Mouse (Mus musculus) cerebellum, adult 11 months (tissue): ENCODE measurements around the gene Strap.

Experiments used
- DNase-seq: peaks from one replicate; pipeline ENCODE4 v3.0.0; 2022

Strap gene

DNA sequence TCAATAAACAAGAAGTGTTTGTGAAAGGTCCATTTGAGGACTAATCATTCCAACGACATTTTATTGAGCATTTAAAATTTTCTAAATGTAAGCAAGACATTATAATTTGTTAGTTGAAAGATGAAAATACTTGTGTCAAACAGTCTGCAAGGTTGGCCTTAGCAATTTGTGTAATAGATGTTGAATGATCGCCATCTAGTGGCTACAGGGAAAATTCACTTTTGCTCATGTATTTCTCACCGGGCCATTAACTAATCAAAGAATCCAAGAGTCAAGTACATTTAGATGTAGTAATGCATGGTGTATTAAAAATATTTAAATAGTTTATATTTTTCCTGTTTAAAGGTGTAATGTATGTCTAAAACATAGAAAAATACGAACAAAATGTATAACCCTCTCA, 11.0 kb upstream of the Strap start:
- DNase-seq = peak; percentile 25

DNA sequence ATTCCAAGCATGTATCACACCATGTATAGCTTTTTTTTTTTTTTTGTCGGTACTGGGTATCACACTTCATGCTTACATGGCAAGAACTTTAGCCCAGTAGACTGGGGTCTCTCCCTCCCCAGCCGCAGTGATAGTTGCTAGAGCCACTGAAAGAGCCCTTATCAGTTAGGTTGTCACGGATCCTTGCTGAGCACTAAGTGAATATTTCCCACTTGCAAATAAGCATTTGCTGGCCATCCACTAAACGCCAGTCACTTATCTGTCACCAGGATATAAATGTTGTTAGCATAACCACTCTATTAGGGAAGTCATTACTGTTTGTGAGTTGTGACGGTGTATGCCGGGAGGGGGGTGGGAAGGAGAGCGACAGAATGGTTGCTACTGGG, 425 bp upstream of the Strap start:
- DNase-seq = peak; percentile 23

DNA sequence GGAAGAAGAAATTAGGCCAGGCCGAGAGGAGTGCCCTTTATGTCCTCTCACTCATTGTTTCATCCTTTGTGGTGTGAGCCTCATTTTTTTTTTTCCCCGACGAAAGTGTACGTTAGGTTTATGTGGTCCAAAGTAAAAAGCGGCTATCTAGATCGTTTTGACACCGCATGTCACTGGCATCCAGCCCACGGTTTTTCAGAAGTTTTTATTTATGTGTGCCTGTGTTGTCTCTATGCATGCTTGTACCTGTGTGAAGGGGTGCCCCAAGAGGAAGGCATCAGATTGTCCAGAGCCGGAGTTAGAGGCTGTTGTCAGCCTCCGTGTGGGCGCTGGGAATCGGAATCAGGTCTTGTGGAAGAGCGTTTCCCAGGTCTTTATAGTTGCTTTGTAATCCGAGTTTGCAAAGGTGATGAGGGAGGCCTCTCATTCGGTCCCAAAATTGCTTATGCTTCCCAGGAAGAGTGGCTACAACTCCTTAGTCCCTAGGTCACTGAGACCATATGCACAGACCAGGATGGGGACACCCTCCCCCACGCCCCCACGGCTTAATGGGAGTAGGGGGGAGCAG, 877 bp downstream of the Strap start:
- no peak for DNase-seq

DNA sequence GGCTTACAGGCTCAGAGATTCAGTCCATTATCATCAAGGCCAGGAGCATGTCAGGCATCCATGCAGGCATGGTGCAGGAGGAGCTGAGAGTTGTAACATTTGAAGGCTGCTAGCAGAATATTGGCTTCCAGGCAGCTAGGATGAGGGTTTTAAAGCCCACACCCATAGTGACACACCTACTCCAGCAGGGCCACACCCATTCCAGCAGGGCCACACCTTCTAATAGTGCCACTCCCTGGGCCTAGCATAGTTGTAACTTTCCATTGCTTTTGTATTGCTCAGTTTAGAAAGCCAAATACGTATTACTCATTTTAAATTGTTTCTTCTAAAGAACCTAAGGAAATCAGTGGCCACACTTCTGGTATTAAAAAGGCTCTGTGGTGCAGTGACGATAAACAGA, 6.1 kb downstream of the Strap start:
- no peak for DNase-seq

DNA sequence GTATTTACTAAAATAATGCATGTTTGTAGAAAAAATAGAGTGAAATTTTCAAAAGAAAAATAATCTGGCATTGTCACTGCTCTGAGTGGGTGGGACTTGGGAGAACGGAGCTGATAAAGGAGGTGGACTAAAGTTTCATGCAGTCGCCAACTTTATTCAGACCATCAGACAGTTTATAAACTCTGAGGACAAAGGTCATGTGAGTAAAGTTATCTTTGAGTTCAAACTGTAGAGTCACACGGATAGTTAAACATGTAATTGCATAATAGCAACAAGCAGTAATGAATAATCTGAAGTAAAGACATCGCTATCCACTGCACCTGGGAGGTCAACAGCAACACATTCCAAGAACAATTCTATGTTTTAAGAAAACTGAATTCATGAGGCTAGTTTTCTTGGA, 9.8 kb downstream of the Strap start:
- no peak for DNase-seq

DNA sequence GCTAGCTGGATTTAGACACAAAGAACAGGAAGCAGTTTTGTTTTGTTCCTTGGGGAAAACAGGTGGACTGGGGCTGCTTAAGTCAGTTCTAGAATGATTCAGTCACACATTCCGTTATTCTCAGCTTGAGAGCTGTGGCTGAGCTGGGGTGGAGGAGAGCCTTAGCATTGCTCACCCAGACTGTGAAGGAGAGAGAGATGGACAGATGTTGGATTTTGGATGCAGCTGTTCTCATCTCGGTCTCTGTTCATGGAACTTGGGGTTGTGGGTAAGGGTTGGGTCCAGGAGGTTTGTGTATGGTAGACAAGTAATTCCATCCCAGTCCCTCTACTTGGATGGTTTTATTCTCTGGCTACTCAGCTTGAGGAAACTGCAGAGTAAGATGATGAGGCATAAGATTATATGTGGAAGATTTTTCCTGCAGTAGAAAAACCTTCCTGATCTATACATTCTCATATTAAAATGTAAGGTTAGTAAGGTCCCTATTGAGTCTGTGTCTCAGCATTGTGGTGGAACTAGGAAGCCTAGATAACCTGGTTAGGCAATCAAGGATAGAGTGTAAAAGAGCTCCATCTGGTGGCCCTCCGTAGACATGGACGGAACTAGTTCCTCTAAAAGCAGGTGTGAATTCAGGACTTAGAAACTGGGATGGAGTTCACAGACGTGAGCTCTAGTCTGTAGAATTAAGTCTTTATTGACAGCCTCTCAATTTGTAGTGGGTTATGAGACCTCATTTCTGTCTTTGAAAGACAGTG, 12.5 kb downstream of the Strap start:
- DNase-seq = no peak

DNA sequence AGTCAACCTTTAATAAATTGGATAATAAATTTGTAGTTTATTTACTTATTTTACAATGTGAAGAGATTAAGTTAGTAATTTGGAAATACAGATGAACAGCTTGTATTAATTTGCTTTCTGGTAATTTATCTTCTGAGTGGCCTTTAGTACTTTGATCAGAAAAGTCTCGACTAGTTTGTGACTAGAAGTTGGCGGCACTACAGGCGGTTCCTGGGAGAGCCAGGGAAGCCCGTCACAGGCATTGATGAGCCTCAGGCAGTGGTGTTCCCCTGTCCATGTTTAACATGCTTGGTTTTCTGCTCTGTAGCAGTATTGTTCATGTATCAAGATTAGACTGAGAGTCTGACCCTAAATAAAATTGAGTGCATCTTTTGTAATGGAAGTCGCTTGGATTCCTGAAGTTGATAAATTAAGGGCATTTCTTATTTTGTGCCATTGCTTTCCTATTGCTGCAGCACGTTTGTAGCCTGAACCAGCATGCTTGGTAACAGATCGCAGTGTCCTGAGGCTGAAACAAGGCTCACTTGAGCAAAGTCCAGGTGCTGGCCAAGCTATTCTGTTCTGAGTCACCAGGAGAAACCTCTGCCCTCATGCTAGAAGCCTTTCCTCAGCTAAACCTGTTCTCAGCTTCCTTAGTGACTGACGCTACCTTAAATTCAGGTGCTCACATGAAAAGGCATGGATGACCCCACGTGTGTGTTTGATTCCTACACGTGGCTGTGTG, 16.8 kb downstream of the Strap start:
- no peak for DNase-seq

DNA sequence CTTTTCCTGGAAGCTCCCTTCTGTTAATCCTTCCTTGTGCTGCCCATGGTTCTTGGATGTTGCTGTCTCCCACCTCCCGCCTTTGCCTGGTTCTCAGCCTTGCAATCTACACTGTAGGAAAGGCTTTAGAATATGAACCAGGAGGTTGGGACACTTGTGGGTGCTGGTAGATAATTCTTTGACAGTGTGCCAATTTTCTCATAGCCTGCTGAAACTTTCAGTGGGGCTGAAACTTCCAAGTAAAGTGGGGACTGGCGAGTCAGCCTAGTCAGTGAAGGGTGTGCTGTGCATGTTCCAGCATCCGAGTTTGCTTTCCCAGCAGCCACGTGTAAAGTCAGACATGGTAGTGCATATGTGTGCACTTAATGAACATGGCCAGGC, 17.4 kb downstream of the Strap start:
- DNase-seq = no peak

DNA sequence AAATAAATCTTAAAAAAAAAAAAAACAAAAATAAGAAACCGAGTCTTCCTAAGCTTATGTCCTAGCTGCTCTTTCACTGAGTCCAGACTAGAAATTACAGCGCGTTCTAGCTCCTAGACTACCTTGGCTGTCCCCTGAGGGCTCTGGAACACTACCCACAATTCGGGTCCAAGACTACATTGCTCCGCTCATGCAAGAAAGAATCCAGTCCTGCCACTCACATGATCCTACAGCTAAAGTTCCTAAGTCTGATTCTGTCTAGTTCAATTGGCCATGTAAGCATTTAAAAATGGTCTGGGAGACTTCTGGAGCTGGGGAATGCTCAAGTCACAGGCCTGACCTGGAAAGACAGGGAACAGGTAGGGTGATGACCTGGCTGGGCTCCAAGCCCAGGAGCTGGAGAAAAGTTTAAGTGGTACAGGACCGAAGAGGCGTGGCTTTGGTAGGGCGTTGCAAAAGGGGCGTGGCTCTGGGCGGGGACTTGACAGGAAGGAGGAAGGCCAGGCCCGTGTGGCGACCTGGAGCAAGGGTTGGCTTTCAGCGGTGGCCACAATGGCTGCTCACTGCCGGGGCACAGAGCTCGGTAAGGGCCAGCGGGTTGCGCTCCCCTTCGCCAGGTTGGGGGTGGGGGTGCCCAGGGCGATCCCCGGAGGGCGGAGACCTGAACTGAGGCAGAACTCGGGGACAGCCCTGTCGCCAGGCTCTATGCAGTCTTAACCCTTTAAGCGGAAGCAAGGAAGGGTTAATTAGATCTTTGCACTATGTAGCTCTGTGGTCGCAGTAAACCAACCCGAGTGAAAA, 19.4 kb downstream of the Strap start, which contains the start of gene Dera:
Dera (plus strand) TSS at position 491 of the 801 bp plus-strand sequence.
- DNase-seq = peak; percentile 55

DNA sequence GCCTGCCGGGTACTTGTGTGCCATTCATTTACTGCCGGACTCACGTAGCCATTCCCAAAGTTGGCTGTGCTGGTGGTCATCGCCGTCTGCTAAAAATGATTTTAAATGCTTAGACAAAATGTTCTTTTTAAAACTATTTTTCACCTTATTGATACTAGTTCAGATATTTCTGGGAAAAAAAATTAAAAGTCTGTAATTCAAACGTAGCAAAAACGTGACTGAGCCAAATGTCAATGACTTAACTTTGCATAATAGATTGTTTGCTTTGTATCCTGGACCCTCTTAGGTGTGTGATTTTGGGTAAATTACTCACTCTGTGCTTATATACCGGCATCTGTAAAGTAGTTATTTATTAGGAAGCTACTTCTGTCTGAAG, 20.0 kb downstream of the Strap start:
- no peak for DNase-seq

DNA sequence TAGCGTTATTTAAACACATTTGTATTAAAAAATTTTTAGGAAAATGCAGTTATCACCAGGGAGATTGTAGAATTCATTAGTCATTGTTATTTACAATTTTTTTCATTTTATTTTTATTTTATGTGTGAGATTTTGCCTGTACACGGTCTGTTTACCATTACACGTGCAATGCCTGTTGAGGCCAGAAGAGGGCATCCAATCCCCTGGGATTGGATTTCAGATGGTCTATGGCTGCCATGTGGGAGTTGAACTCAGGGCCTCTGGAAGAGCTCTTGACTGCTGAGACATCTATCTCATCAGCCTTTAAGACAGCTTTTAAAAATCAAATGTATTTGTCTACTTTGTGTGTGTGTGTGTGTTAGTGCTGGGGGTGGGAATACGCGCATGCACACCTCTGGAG, 21.4 kb downstream of the Strap start:
- no peak for DNase-seq

DNA sequence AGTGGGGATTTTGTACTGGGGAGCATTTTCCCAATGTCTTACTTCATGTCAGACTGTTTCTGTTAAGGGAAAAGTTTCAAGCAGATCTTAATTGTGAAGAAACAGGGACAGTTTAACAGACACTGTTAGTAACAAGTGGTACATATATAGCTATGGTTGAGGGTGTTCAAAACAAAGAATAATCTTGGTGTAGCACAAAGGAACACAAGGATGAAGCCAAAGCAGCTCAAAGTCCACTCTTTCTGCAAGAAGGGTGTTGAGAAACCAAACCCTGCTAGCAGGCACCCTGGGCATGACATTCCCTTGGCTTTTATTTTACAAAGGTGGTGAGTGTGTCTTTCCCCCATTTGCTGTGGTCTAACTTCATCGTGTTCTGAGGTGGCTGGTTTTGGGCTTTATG, 23.0 kb downstream of the Strap start:
- DNase-seq = no peak

DNA sequence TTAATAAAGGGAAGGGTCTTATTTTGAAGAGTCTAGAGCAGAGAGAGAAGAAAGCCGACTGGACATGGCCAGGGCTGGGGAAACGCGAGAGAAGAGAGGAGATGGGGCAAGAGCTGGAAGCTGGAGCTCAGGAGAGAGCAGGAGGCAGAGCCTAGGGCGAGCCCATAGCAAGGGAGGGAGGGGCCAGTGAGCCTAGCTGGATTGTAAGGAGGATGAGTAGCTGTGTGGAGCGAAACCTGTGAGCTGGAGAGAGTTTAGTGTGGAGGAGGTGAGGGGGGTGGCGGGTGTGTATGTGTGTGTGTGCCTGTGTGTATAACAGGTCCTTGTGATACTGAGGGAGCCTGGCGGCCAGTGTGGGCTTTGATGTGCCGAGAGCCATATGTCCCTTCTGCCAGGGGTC, 24.8 kb downstream of the Strap start:
- DNase-seq = no peak

DNA sequence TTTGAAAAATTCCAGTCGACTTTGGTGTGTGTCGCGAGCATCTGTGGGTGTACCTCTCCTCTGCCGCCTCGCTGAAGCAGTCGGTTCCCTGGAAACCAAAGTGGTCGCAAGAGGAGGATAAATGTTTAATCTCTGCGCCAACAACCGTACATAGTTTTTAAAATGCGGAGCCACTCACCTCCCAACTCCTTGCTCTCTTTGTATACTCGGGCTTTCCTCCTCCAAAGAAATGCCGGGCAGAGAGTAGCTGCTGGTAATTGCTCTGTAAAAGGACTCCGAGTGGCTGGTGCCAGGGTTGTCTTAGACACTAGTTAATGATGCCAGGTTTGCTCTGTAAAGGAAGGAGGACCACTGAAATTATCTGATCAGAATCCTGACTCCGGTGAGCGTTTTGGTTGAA, 26.1 kb downstream of the Strap start:
- no peak for DNase-seq

DNA sequence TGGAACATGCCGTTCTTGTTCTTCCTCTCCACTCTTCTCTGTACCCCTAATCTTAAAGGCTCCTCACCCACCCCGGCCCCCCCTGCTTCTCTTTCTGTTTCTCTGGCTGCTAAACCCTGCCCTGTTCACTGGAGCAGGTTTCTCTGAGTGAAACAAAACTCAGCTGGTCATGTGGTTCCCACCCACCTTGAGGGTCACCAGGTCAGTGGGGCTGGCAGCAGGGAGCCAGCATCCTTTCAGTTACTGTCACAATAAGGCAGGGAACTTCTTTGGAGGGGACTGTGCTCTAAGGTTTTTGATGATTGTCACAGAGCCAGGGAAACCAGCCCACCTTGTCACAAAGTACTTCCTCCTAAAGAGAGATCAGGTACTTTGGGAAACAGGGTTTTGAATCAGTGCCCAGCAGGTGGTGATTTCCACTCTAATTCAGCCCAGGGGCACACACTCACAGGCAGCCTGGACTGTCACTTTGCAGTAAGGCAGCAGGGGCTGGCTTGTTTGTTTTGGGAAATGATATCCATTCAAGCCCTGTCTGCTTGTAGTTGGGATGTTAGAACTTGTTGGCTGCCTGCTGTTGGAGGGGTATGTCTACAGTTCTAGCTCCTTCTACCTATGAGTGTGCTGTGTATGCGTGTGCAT, 29.8 kb downstream of the Strap start:
- DNase-seq = no peak

DNA sequence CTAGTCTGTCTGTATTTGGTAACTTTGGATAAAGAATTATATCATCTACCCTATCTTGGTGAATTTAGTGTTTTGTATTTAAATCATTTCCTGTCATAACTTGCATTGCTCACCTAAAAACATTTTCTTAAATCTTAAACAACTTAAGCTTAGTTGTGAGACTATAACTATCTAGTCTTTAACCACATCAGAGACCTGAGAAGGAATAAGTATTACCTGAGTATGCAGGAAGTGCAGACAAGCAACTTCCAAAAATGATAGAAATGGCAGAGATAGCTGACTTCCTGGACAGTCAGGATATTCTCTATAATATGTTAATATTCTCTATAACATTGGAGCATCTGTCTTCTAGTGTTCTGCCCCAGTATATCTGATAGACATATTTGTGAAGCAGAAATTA, 31.3 kb downstream of the Strap start:
- DNase-seq = no peak

DNA sequence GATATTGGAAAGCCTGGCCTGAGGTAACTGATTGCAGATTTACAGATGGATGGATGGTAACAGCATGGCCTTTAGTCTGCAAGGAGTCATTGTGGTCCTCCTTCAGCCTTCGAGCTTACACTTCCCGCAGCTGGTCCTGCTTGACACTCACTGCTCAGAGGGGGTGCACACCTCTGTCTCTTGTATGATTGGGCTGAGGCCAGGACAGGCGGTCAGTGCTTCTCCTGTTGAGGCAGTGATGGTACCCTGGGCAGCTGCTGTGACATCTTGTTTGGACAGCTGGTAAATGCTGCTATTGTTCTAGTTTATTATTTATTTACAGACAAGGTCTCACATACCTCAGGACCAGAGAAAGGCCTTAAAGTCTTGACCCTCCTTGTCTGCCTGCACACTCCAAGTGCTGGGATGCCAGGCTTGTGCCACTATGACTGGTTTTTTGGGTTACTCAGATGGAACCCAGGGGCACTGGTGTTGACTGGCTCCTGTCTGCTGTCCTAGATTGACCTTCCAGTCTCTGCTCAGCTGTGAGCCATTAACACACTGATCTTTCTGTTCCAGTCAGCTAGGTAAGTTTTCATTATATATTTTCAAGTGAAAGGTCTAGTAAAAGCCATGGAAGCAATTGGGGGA, 36.9 kb downstream of the Strap start:
- no peak for DNase-seq

DNA sequence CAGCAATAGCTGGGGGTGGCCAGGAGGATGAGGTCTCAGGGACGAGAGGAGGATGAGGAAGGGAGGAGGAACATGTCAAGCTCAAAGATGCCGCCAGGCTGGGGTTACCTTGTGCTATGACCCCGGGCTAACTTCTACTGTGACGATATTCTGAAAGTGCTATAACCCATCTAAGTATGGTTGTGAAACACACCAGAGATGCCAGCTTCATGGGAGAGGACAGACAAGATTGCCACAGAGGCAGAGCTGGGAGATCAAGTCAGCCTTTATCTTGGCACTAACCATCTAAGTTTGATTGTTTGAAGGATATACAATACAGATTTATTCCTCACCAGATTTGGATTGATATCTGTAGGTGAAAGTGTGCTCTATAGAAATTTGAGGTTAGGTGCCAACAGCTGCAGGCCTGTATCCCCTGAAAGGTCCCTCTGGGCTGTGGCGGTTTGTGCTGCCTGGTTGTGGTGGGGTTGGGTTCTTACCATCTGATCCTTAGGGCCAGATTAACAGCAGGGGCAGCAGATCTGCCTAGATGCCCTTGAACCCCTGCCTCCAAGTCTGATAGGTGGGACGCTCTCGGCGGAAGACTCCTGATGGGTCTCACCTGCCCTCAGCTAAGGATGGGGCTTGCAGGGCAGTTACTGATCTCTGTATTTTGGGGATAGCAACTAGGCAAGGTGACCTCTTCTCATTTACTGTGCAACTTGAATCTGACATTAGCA, 38.2 kb downstream of the Strap start:
- no peak for DNase-seq

DNA sequence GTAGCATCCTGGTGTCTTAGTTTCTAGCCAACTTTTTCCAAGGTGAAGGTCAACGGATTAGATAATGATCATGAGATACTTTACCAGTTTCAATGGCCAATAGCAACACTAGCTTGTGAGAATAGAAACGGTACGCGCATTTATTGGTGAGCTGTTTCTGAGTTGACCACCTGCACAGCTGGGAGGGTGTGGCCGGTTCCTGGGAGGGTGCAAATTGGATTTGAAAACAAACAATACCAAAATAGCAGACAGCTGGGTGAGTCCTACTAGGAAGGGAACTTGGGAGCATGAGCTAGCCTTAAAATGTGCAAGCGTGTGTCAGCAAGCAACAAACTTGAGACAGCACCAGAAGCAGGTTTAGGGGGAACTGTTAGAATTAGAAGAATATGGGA, 38.8 kb downstream of the Strap start:
- no peak for DNase-seq

DNA sequence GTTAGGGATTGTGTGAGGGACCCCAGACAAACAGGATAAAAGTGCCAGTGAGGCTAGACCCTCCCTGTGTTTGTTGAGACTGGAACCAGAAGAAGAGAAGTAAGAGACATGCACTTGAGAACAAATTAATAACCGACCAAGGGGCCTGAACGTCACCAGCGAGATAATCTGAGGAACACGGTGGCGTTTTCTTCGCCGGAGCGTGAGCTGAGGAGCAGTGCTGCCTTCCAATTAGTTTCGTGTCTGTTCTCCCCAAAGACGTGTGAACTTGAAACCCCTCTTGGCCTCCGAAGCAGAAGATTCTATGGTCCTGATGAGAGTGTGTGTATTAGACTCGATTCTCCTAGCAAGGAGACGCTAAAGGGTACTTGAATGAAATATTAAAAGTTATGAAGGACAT, 39.3 kb downstream of the Strap start:
- DNase-seq = no peak

DNA sequence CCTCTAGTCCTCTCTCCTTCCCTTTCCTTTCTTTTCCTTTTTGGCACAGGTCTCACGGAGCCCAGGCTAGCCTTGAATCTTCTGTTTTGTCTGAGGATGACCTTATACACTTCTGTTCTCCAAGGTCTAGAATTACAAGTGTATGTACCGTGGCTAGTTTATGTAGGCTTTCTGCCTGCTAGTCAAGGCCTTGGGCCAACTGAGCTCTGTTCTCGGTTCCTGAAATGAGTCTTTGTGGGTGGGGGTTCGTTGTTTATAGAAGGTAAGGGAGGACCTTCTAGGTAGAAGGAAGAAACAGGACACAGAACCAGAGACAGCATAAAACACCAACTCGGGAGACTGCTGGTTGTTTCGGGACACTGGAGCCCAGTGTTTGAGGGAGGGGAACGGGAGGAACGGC, 40.3 kb downstream of the Strap start:
- no peak for DNase-seq

DNA sequence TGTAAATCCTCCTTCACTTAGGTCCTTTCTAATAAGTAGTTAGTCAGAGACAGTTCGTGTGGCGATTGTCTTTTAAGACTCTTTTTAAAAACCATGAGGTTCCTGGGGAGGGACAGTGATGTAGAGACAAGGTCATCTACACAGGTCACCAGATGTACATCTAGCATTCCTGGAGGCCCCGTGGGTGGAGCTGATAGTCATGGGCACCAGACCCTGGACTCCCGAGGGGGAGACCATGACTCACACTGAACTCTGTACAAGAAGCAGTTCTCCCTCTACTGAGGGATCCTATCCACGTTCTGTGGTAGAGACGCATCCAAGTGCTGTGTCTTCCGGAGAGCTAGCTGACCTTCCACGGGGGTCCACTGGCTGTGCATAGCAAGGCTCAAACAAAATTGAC, 42.1 kb downstream of the Strap start:
- no peak for DNase-seq
